Mouse (Mus musculus) midbrain, embryonic 10.5 days (tissue): ENCODE results near the gene Lrtm2. TPM values are rescaled to one million over a fixed set of nuclear protein-coding genes. Genes with fewer than 3 reads are reported as not detected.

Source experiments
- DNase-seq: peaks from one replicate; pipeline ENCODE4 v3.0.0-alpha.2; 2017; ENCODE audit warnings: low spot score
- H3K27ac ChIP-seq: fragments of 300-500 bp; sonication (generic); replicated peaks from 2 replicates; pipeline ENCODE4 v1.5.1; 2016; ENCODE audit warnings: mild to moderate bottlenecking
- H3K27me3 ChIP-seq: fragments of 300-500 bp; sonication (generic); 2 replicates; pipeline ENCODE4 v1.6.1; 2016; ENCODE audit warnings: low read depth, mild to moderate bottlenecking; ENCODE audit not compliant: poor library complexity, severe bottlenecking
- H3K36me3 ChIP-seq: fragments of 300-500 bp; sonication (generic); 2 replicates; pipeline ENCODE4 v1.6.1; 2016; ENCODE audit warnings: mild to moderate bottlenecking, moderate library complexity
- H3K4me1 ChIP-seq: fragments of 300-500 bp; sonication (generic); 2 replicates; pipeline ENCODE4 v1.6.1; 2016
- H3K4me3 ChIP-seq: fragments of 300-500 bp; sonication (generic); 2 replicates; pipeline ENCODE4 v1.5.1; 2016; ENCODE audit warnings: mild to moderate bottlenecking, moderate library complexity
- H3K9me3 ChIP-seq: fragments of 300-500 bp; sonication (generic); replicated peaks from 2 replicates; pipeline ENCODE4 v1.6.1; 2016; ENCODE audit warnings: mild to moderate bottlenecking
- WGBS: fragments of 180-500 bp; shearing (Covaris S2); methylation state at CpG from one replicate; pipeline ENCODE4 v1.1.7; 2016; 5-methylcytosine and 5-hydroxymethylcytosine counted together
- polyA plus RNA-seq: library from polyadenylated mRNA; unstranded; fragments of >200 nt; fragmentation: Nextera tagmentation; extraction: Ambion mirVana; gene quantifications from 2 replicates; pipeline ENCODE4 v1.2.1, GENCODE M21; 2016

The Lrtm2 gene
- polyA plus RNA-seq, 1 experiment from 2014 or later = 0.26 TPM

DNA sequence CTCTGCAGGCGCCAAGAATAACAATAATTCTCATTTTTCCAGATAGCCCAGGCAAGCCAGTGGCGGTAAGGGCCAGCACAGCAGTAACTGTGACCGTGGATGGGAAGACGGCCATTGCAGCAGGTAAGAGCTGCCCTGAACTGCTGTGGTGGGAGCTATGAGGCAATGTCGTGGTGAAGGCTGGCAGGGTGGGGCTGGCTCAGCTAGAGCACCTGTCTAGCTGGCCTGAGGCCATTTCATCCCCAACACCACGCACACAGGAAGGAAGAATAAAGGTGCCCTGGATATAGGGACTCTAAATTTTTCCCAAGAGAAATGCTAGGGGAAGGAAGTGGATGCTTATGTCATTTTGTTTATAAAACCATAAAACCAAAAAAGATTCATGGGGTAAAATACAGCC, 18.2 kb downstream of the Lrtm2 start:
- H3K36me3 ChIP-seq = no peaks in the 10 kb centered on the region
- no peak overlapping the region for H3K27ac ChIP-seq
- H3K4me3 ChIP-seq = no peak overlapping the region
- no peaks in the 10 kb centered on the region for H3K9me3 ChIP-seq
- no peak for DNase-seq
- 86% methylated on average over 6 of the region's 6 CpGs for WGBS
- H3K4me1 ChIP-seq = peaks cover 15% of the 10 kb centered on the region
- H3K27me3 ChIP-seq = no peaks in the 10 kb centered on the region

DNA sequence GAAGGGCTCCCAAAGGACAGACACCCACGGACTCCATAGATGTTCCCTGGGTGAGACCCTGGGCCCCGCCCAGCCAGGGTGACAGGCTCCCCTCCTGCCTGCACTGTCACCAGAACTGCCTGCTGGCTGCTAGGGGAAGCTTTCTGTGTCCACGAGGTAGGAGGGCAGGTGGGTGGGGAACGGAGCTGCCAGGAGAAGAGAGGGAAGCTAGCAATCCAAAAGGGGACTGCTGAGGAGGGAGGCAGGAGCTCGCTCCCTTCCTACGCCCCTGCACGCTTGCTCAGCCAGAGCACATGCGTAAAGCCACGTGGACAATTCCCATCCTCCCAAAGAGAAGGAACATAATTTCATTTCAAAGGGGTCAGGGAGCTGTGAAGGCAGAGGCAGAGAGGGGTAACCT, 20.4 kb downstream of the Lrtm2 start:
- H3K4me3 ChIP-seq = no peak overlapping the region
- no peaks in the 10 kb centered on the region for H3K36me3 ChIP-seq
- peaks cover 16% of the 10 kb centered on the region for H3K4me1 ChIP-seq
- WGBS = 62% methylated on average over 9 of the region's 9 CpGs
- H3K27ac ChIP-seq = no peak overlapping the region
- H3K9me3 ChIP-seq = no peaks in the 10 kb centered on the region
- H3K27me3 ChIP-seq = no peaks in the 10 kb centered on the region
- no peak for DNase-seq

DNA sequence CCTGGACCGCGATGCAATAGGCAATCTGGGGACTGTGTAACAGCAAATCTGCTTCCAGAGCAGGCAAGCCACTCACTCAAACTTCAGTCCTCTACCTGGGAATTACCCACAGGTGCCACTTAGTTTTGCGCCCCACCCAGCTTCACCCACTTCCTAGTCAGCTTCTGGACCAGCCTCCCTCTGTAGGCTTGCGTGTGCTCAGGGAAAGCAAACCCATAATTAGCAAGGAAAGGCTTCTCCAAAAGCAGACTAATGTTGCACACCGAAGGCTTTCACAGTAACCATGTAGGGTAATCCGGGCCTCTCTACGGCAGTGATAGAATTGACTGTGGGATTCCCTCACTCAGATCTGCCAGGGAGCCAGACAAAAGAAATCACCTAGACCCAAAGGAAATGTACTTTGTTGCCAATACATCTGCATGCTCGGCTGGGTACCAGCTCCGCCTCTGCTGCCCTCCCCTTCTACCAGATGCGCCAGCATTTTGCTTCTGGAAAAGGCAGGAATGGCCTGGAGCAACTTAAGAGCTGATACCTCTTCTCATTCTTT, 22.6 kb downstream of the Lrtm2 start:
- no peak overlapping the region for H3K27ac ChIP-seq
- 50% methylated on average over 10 of the region's 10 CpGs for WGBS
- H3K27me3 ChIP-seq = no peaks in the 10 kb centered on the region
- DNase-seq = no peak
- no peaks in the 10 kb centered on the region for H3K9me3 ChIP-seq
- peaks cover 8% of the 10 kb centered on the region; the same call in 1 of the 2 replicates for H3K4me1 ChIP-seq
- no peaks in the 10 kb centered on the region for H3K36me3 ChIP-seq
- no peak overlapping the region for H3K4me3 ChIP-seq

DNA sequence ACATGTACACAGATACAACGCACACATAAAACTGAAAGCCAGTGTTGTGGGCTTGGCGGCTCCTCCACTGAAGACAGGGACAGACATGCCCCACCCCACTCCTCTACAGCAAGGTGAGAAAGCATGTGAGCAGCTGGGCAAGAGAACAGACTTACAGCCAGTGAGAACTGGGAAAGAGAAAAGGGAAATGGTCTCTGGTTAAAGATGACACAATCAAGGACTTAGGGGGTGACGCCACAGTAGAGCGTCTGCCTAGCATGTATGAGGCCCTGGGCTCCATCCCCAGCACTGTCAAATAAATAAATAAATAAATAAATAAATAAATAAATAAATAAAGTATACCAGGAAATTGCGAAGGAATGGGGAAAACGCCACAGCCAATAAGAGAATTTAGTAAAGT, 27.2 kb downstream of the Lrtm2 start:
- H3K4me3 ChIP-seq = no peak overlapping the region
- DNase-seq = no peak
- no peaks in the 10 kb centered on the region for H3K27me3 ChIP-seq
- no peaks in the 10 kb centered on the region for H3K9me3 ChIP-seq
- H3K36me3 ChIP-seq = no peaks in the 10 kb centered on the region
- H3K27ac ChIP-seq = no peak overlapping the region
- peaks cover 8% of the 10 kb centered on the region; the same call in 1 of the 2 replicates for H3K4me1 ChIP-seq
- 92% methylated on average over 6 of the region's 6 CpGs for WGBS

DNA sequence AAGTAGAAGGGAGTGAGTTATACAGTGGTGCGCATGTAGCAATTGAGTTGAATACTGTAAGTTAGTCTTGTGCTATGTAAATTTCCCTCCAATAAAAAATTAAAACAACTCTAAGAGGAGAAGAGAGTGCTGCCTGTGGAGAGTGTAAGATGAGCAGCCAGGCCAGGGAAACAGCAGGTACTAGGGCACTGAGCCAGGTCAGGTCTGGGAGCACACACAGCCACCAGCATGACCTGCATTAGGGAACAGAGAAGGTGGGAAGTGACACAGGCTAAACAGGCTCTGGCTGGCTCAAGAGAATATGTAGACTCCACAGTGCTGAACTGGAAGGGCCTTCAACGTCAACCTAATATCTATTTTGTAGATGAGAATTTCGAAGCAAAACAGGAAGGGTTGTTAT, 29.3 kb downstream of the Lrtm2 start:
- H3K9me3 ChIP-seq = no peaks in the 10 kb centered on the region
- 93% methylated on average over 3 of the region's 3 CpGs for WGBS

DNA sequence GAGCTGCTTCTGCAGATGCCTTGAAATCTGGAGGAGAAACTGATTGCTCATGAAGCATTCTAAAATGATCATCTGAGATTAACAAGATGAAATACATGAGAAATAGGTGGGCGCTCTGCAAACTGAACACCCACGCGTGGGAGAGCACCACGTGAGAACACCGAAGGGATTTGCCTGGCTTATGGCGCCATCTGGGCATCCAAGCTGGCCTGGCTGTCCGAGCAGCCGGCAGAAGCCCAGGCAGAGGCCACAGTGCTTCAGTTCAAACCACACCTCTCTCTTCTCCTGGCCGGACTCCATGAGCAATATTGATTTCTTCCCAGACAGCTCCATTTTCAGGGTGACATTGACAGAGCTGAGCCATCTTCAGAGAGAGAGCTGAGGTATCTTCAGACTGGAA, 49.8 kb downstream of the Lrtm2 start:
- DNase-seq = no peak
- Histone ChIP-seq H3K27ac (no peak overlapping the region), H3K27me3 (no peaks in the 10 kb centered on the region), H3K36me3 (no peaks in the 10 kb centered on the region), H3K4me3 (no peak overlapping the region), H3K4me1 (peaks cover 16% of the 10 kb centered on the region), H3K9me3 (peaks cover 7% of the 10 kb centered on the region; the same call in 1 of the 2 replicates)
- WGBS = 85% methylated on average over 9 of the region's 9 CpGs

More for the DNA sequence above, 29.3 kb downstream of the Lrtm2 start:
- H3K36me3 ChIP-seq = no peaks in the 10 kb centered on the region
- H3K4me1 ChIP-seq = no peaks in the 10 kb centered on the region
- no peak overlapping the region for H3K27ac ChIP-seq
- no peak overlapping the region for H3K4me3 ChIP-seq
- H3K27me3 ChIP-seq = no peaks in the 10 kb centered on the region
- no peak for DNase-seq

DNA sequence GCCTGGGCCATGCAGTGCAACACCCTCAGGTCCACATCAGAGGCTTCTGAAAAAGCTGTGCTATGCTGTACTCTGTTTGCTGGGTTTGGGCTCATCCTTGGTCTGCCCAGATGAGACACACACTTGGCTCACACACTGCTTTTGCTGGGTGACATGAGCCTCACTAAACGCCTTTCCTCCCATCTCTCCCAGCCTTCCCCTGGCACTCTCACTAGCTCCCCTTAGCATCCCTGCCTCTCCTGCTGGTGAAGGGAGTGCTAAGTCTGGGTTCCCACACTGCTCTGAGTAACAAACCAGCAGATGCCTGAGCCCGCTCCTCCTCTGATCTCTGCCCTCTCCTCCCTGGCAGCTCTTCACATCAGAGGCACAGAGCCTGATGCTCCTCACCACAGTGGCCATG, 53.9 kb downstream of the Lrtm2 start:
- Histone ChIP-seq H3K9me3 (no peaks in the 10 kb centered on the region), H3K4me1 (peaks cover 18% of the 10 kb centered on the region), H3K27me3 (no peaks in the 10 kb centered on the region), H3K27ac (0 out of 2 replicates have a peak overlapping the region, but pooled peaks have one; percentile 6), H3K4me3 (no peak overlapping the region), H3K36me3 (no peaks in the 10 kb centered on the region)
- no peak for DNase-seq
- WGBS = 72% methylated on average over 2 of the region's 2 CpGs

Other genes with a start within 250 kb of the Lrtm2 start
- 10.5 and 13.8 TPM in 2 replicates for gene Dcp1b, start 155.5 kb downstream of the Lrtm2 start, polyA plus RNA-seq
- gene Cacna1c, start 134.3 kb downstream of the Lrtm2 start, polyA plus RNA-seq = 1.4 and 1.5 TPM in 2 replicates
- gene Cacna2d4, start 94.2 kb downstream of the Lrtm2 start, polyA plus RNA-seq = 0.12 TPM in 1 of 2 replicates, not detected in the other
- gene Adipor2, start 86.9 kb upstream of the Lrtm2 start, polyA plus RNA-seq = 36.9 and 37.1 TPM in 2 replicates
- gene Fbxl14, start 148.9 kb upstream of the Lrtm2 start, polyA plus RNA-seq = 2.9 and 3.4 TPM in 2 replicates
- gene Wnt5b, start 213.6 kb upstream of the Lrtm2 start, polyA plus RNA-seq = 15.3 and 19.0 TPM in 2 replicates